Mouse (Mus musculus): Measurements from ENCODE around the gene Epb41l3. TPM values are rescaled to one million over a fixed set of nuclear protein-coding genes. Genes with fewer than 3 reads are reported as not detected.

The Epb41l3 gene
- polyA plus RNA-seq, 1 experiment from 2014 or later = 52.1 TPM

- no peaks in the 10 kb centered on the region for H3K27me3 ChIP-seq (ENCODE audit: control insufficient read depth, insufficient read depth, low read depth, low read length)
- ATAC-seq (ENCODE audit: low read depth) = no peak
- H3K9me3 ChIP-seq (ENCODE audit: control insufficient read depth, low read length) = no peaks in the 10 kb centered on the region
- WGBS = 37% methylated on average over 3 of the region's 3 CpGs
- H3K4me3 ChIP-seq (ENCODE audit: low read length) = no peak overlapping the region
- H3K9ac ChIP-seq (ENCODE audit: low read length) = no peak overlapping the region
- no peak overlapping the region for H3K27ac ChIP-seq (ENCODE audit: low read length)
- no peak overlapping the region for H3K4me2 ChIP-seq (ENCODE audit: low read depth, low read length)
- peaks cover 13% of the 10 kb centered on the region; the same call in 1 of the 2 replicates for H3K4me1 ChIP-seq (replicated peaks; ENCODE audit: control insufficient read depth, insufficient read depth, low read length)
- no peaks in the 10 kb centered on the region for H3K36me3 ChIP-seq (ENCODE audit: control insufficient read depth, insufficient read depth, low read length)
Measured at GRCm38 (mm10) chr17:69194599-69194998, 119.1 kb downstream of the Epb41l3 start.

GRCm38 (mm10) chr17:69195758-69196157 lies 120.3 kb downstream of the Epb41l3 start:
- Histone ChIP-seq H3K27me3 (ENCODE audit: control insufficient read depth, insufficient read depth, low read depth, low read length) (no peaks in the 10 kb centered on the region), H3K4me1 (replicated peaks; ENCODE audit: control insufficient read depth, insufficient read depth, low read length) (peaks cover 13% of the 10 kb centered on the region; the same call in 1 of the 2 replicates), H3K9me3 (ENCODE audit: control insufficient read depth, low read length) (no peaks in the 10 kb centered on the region), H3K9ac (ENCODE audit: low read length) (no peak overlapping the region), H3K27ac (ENCODE audit: low read length) (peak overlapping the region; percentile 27), H3K4me3 (ENCODE audit: low read length) (no peak overlapping the region), H3K4me2 (ENCODE audit: low read depth, low read length) (peak overlapping the region; percentile 36), H3K36me3 (ENCODE audit: control insufficient read depth, insufficient read depth, low read length) (no peaks in the 10 kb centered on the region)
- ATAC-seq (ENCODE audit: low read depth) = peak; percentile 66
- 50% methylated on average over 6 of the region's 6 CpGs for WGBS

- H3K9ac ChIP-seq (ENCODE audit: low read length) = no peak overlapping the region
- H3K4me3 ChIP-seq (ENCODE audit: low read length) = peak overlapping the region; percentile 24; the same call in 1 of the 2 replicates
- H3K27me3 ChIP-seq (ENCODE audit: control insufficient read depth, insufficient read depth, low read depth, low read length) = no peaks in the 10 kb centered on the region
- peaks cover 13% of the 10 kb centered on the region; the same call in 1 of the 2 replicates for H3K4me1 ChIP-seq (replicated peaks; ENCODE audit: control insufficient read depth, insufficient read depth, low read length)
- no peaks in the 10 kb centered on the region for H3K9me3 ChIP-seq (ENCODE audit: control insufficient read depth, low read length)
- peak overlapping the region; percentile 36 for H3K4me2 ChIP-seq (ENCODE audit: low read depth, low read length)
- ATAC-seq (ENCODE audit: low read depth) = peak; percentile 92
- H3K36me3 ChIP-seq (ENCODE audit: control insufficient read depth, insufficient read depth, low read length) = no peaks in the 10 kb centered on the region
- 0 out of 2 replicates have a peak overlapping the region, but pooled peaks have one; percentile 2 for H3K27ac ChIP-seq (ENCODE audit: low read length)
- WGBS = 70% methylated on average over 10 of the region's 10 CpGs
Measured at GRCm38 (mm10) chr17:69196656-69197055, 121.2 kb downstream of the Epb41l3 start.

- H3K4me3 ChIP-seq (ENCODE audit: low read length) = no peak overlapping the region
- H3K4me1 ChIP-seq (replicated peaks; ENCODE audit: control insufficient read depth, insufficient read depth, low read length) = peaks cover 13% of the 10 kb centered on the region; the same call in 1 of the 2 replicates
- no peaks in the 10 kb centered on the region for H3K9me3 ChIP-seq (ENCODE audit: control insufficient read depth, low read length)
- WGBS = 23% methylated on average over 1 of the region's 1 CpGs
- no peak overlapping the region for H3K4me2 ChIP-seq (ENCODE audit: low read depth, low read length)
- no peak for ATAC-seq (ENCODE audit: low read depth)
- no peak overlapping the region for H3K9ac ChIP-seq (ENCODE audit: low read length)
- H3K36me3 ChIP-seq (ENCODE audit: control insufficient read depth, insufficient read depth, low read length) = no peaks in the 10 kb centered on the region
- no peak overlapping the region for H3K27ac ChIP-seq (ENCODE audit: low read length)
- H3K27me3 ChIP-seq (ENCODE audit: control insufficient read depth, insufficient read depth, low read depth, low read length) = no peaks in the 10 kb centered on the region
Measured at GRCm38 (mm10) chr17:69198805-69199204, 123.3 kb downstream of the Epb41l3 start.

- H3K4me2 ChIP-seq (ENCODE audit: low read depth, low read length) = no peak overlapping the region
- H3K27me3 ChIP-seq (ENCODE audit: control insufficient read depth, insufficient read depth, low read depth, low read length) = no peaks in the 10 kb centered on the region
- no peaks in the 10 kb centered on the region for H3K9me3 ChIP-seq (ENCODE audit: control insufficient read depth, low read length)
- H3K4me3 ChIP-seq (ENCODE audit: low read length) = no peak overlapping the region
- H3K9ac ChIP-seq (ENCODE audit: low read length) = no peak overlapping the region
- peaks cover 11% of the 10 kb centered on the region; the same call in 1 of the 2 replicates for H3K4me1 ChIP-seq (replicated peaks; ENCODE audit: control insufficient read depth, insufficient read depth, low read length)
- WGBS = 83% methylated on average over 6 of the region's 6 CpGs
- H3K36me3 ChIP-seq (ENCODE audit: control insufficient read depth, insufficient read depth, low read length) = no peaks in the 10 kb centered on the region
- no peak for ATAC-seq (ENCODE audit: low read depth)
- H3K27ac ChIP-seq (ENCODE audit: low read length) = no peak overlapping the region
Measured at GRCm38 (mm10) chr17:69199827-69200226, 124.3 kb downstream of the Epb41l3 start.

GRCm38 (mm10) chr17:69200936-69201335 lies 125.5 kb downstream of the Epb41l3 start:
- no peaks in the 10 kb centered on the region for H3K9me3 ChIP-seq (ENCODE audit: control insufficient read depth, low read length)
- H3K27ac ChIP-seq (ENCODE audit: low read length) = no peak overlapping the region
- 92% methylated on average over 8 of the region's 8 CpGs for WGBS
- H3K4me2 ChIP-seq (ENCODE audit: low read depth, low read length) = no peak overlapping the region
- peaks cover 9% of the 10 kb centered on the region; the same call in 1 of the 2 replicates for H3K4me1 ChIP-seq (replicated peaks; ENCODE audit: control insufficient read depth, insufficient read depth, low read length)
- no peak overlapping the region for H3K4me3 ChIP-seq (ENCODE audit: low read length)
- H3K9ac ChIP-seq (ENCODE audit: low read length) = no peak overlapping the region
- no peaks in the 10 kb centered on the region for H3K36me3 ChIP-seq (ENCODE audit: control insufficient read depth, insufficient read depth, low read length)
- no peaks in the 10 kb centered on the region for H3K27me3 ChIP-seq (ENCODE audit: control insufficient read depth, insufficient read depth, low read depth, low read length)
- no peak for ATAC-seq (ENCODE audit: low read depth)

GRCm38 (mm10) chr17:69205282-69205999 lies 130.0 kb downstream of the Epb41l3 start:
- no peaks in the 10 kb centered on the region for H3K9me3 ChIP-seq (ENCODE audit: control insufficient read depth, low read length)
- no peak overlapping the region for H3K4me2 ChIP-seq (ENCODE audit: low read depth, low read length)
- ATAC-seq (ENCODE audit: low read depth) = peak; percentile 71
- H3K27me3 ChIP-seq (ENCODE audit: control insufficient read depth, insufficient read depth, low read depth, low read length) = no peaks in the 10 kb centered on the region
- no peak overlapping the region for H3K4me3 ChIP-seq (ENCODE audit: low read length)
- H3K27ac ChIP-seq (ENCODE audit: low read length) = 0 out of 2 replicates have a peak overlapping the region, but pooled peaks have one; percentile 23
- no peaks in the 10 kb centered on the region for H3K36me3 ChIP-seq (ENCODE audit: control insufficient read depth, insufficient read depth, low read length)
- no peak overlapping the region for H3K9ac ChIP-seq (ENCODE audit: low read length)
- peaks cover 3% of the 10 kb centered on the region; the same call in 1 of the 2 replicates for H3K4me1 ChIP-seq (replicated peaks; ENCODE audit: control insufficient read depth, insufficient read depth, low read length)
- 56% methylated on average over 5 of the region's 5 CpGs for WGBS

GRCm38 (mm10) chr17:69207562-69208312 lies 132.3 kb downstream of the Epb41l3 start:
- no peaks in the 10 kb centered on the region for H3K36me3 ChIP-seq (ENCODE audit: control insufficient read depth, insufficient read depth, low read length)
- no peaks in the 10 kb centered on the region for H3K9me3 ChIP-seq (ENCODE audit: control insufficient read depth, low read length)
- H3K4me1 ChIP-seq (replicated peaks; ENCODE audit: control insufficient read depth, insufficient read depth, low read length) = peaks cover 3% of the 10 kb centered on the region; the same call in 1 of the 2 replicates
- 71% methylated on average over 15 of the region's 15 CpGs for WGBS
- H3K4me3 ChIP-seq (ENCODE audit: low read length) = no peak overlapping the region
- H3K9ac ChIP-seq (ENCODE audit: low read length) = no peak overlapping the region
- ATAC-seq (ENCODE audit: low read depth) = no peak
- no peak overlapping the region for H3K27ac ChIP-seq (ENCODE audit: low read length)
- no peaks in the 10 kb centered on the region for H3K27me3 ChIP-seq (ENCODE audit: control insufficient read depth, insufficient read depth, low read depth, low read length)
- no peak overlapping the region for H3K4me2 ChIP-seq (ENCODE audit: low read depth, low read length)

- no peaks in the 10 kb centered on the region for H3K9me3 ChIP-seq (ENCODE audit: control insufficient read depth, low read length)
- no peak overlapping the region for H3K27ac ChIP-seq (ENCODE audit: low read length)
- H3K27me3 ChIP-seq (ENCODE audit: control insufficient read depth, insufficient read depth, low read depth, low read length) = no peaks in the 10 kb centered on the region
- H3K4me1 ChIP-seq (replicated peaks; ENCODE audit: control insufficient read depth, insufficient read depth, low read length) = no peaks in the 10 kb centered on the region
- H3K4me2 ChIP-seq (ENCODE audit: low read depth, low read length) = no peak overlapping the region
- 0 out of 2 replicates have a peak, but pooled peaks cover 2% of the 10 kb centered on the region for H3K36me3 ChIP-seq (ENCODE audit: control insufficient read depth, insufficient read depth, low read length)
- H3K4me3 ChIP-seq (ENCODE audit: low read length) = no peak overlapping the region
- no peak overlapping the region for H3K9ac ChIP-seq (ENCODE audit: low read length)
- no peak for ATAC-seq (ENCODE audit: low read depth)
Measured at GRCm38 (mm10) chr17:69211065-69211464, 135.6 kb downstream of the Epb41l3 start.
